Mouse (Mus musculus): ENCODE data around the gene Ttll13. TPM values are rescaled to one million over a fixed set of nuclear protein-coding genes. Genes with fewer than 3 reads are reported as not detected.

Ttll13 gene
- polyA plus RNA-seq, 1 experiment, result 0.08 TPM

GRCm38 (mm10) chr7:80205705-80206589, 40.2 kb upstream of the Ttll13 start:
- TF ChIP-seq CTCF (IDR thresholded peaks at IDR 0.05; ENCODE audit: extremely low read depth, insufficient read length, insufficient replicate concordance, low read depth, low read length) (0 out of 2 replicates have a peak, but pooled peaks have one; percentile 7), POLR2A (IDR thresholded peaks at IDR 0.05; ENCODE audit: low read depth, low read length) (no peak)
- WGBS, result 68% methylated on average over 12 of the region's 12 CpGs
- H3K4me3 ChIP-seq (ENCODE audit: low read depth, low read length), result no peak overlapping the region
- H3K36me3 ChIP-seq (ENCODE audit: control insufficient read depth, insufficient read depth, low read length), result peaks cover 22% of the 10 kb centered on the region
- H3K27me3 ChIP-seq (ENCODE audit: control insufficient read depth, insufficient read depth, low read length), result no peaks in the 10 kb centered on the region
- peaks cover 73% of the 10 kb centered on the region for H3K4me1 ChIP-seq (ENCODE audit: control insufficient read depth, insufficient read depth, insufficient read length, low read length)
- H3K27ac ChIP-seq (ENCODE audit: insufficient read depth, low read depth, low read length), result peak overlapping the region; percentile 77

- Histone ChIP-seq H3K27me3 (ENCODE audit: control insufficient read depth, insufficient read depth, low read length) (no peaks in the 10 kb centered on the region), H3K36me3 (ENCODE audit: control insufficient read depth, insufficient read depth, low read length) (peaks cover 9% of the 10 kb centered on the region), H3K27ac (ENCODE audit: insufficient read depth, low read depth, low read length) (peak overlapping the region; percentile 77), H3K4me3 (ENCODE audit: low read depth, low read length) (peak overlapping the region; percentile 7; the same call in 1 of the 2 replicates), H3K4me1 (ENCODE audit: control insufficient read depth, insufficient read depth, insufficient read length, low read length) (peaks cover 65% of the 10 kb centered on the region)
- WGBS, result 30% methylated on average over 3 of the region's 3 CpGs
- no peak for TF ChIP-seq CTCF (IDR thresholded peaks at IDR 0.05; ENCODE audit: extremely low read depth, insufficient read length, insufficient replicate concordance, low read depth, low read length)
- no peak; the same call in 1 of the 2 replicates for TF ChIP-seq POLR2A (IDR thresholded peaks at IDR 0.05; ENCODE audit: low read depth, low read length)
Measured at GRCm38 (mm10) chr7:80207314-80207731, 38.9 kb upstream of the Ttll13 start.

- H3K27me3 ChIP-seq (ENCODE audit: control insufficient read depth, insufficient read depth, low read length), result no peaks in the 10 kb centered on the region
- peak overlapping the region; percentile 77 for H3K27ac ChIP-seq (ENCODE audit: insufficient read depth, low read depth, low read length)
- 18% methylated on average over 18 of the region's 18 CpGs for WGBS
- TF ChIP-seq POLR2A (IDR thresholded peaks at IDR 0.05; ENCODE audit: low read depth, low read length) (no peak), CTCF (IDR thresholded peaks at IDR 0.05; ENCODE audit: extremely low read depth, insufficient read length, insufficient replicate concordance, low read depth, low read length) (no peak)
- peaks cover 60% of the 10 kb centered on the region for H3K4me1 ChIP-seq (ENCODE audit: control insufficient read depth, insufficient read depth, insufficient read length, low read length)
- peak overlapping the region; percentile 7; the same call in 1 of the 2 replicates for H3K4me3 ChIP-seq (ENCODE audit: low read depth, low read length)
- H3K36me3 ChIP-seq (ENCODE audit: control insufficient read depth, insufficient read depth, low read length), result peaks cover 11% of the 10 kb centered on the region
Measured at GRCm38 (mm10) chr7:80208026-80208642, 38.0 kb upstream of the Ttll13 start.

GRCm38 (mm10) chr7:80208738-80209430, 37.3 kb upstream of the Ttll13 start:
- 18% methylated on average over 10 of the region's 10 CpGs for WGBS
- peak overlapping the region; percentile 77 for H3K27ac ChIP-seq (ENCODE audit: insufficient read depth, low read depth, low read length)
- TF ChIP-seq CTCF (IDR thresholded peaks at IDR 0.05; ENCODE audit: extremely low read depth, insufficient read length, insufficient replicate concordance, low read depth, low read length) (no peak), POLR2A (IDR thresholded peaks at IDR 0.05; ENCODE audit: low read depth, low read length) (no peak)
- H3K36me3 ChIP-seq (ENCODE audit: control insufficient read depth, insufficient read depth, low read length), result peaks cover 15% of the 10 kb centered on the region
- H3K4me1 ChIP-seq (ENCODE audit: control insufficient read depth, insufficient read depth, insufficient read length, low read length), result peaks cover 55% of the 10 kb centered on the region
- peak overlapping the region; percentile 38 for H3K4me3 ChIP-seq (ENCODE audit: low read depth, low read length)
- no peaks in the 10 kb centered on the region for H3K27me3 ChIP-seq (ENCODE audit: control insufficient read depth, insufficient read depth, low read length)

GRCm38 (mm10) chr7:80209669-80210068, 36.5 kb upstream of the Ttll13 start:
- Histone ChIP-seq H3K27ac (ENCODE audit: insufficient read depth, low read depth, low read length) (peak overlapping the region; percentile 77), H3K36me3 (ENCODE audit: control insufficient read depth, insufficient read depth, low read length) (peaks cover 21% of the 10 kb centered on the region), H3K4me1 (ENCODE audit: control insufficient read depth, insufficient read depth, insufficient read length, low read length) (peaks cover 51% of the 10 kb centered on the region), H3K4me3 (ENCODE audit: low read depth, low read length) (no peak overlapping the region), H3K27me3 (ENCODE audit: control insufficient read depth, insufficient read depth, low read length) (no peaks in the 10 kb centered on the region)
- no peak for TF ChIP-seq POLR2A (IDR thresholded peaks at IDR 0.05; ENCODE audit: low read depth, low read length)
- no peak for TF ChIP-seq CTCF (IDR thresholded peaks at IDR 0.05; ENCODE audit: extremely low read depth, insufficient read length, insufficient replicate concordance, low read depth, low read length)
- 67% methylated on average over 6 of the region's 6 CpGs for WGBS

GRCm38 (mm10) chr7:80210982-80211381, 35.2 kb upstream of the Ttll13 start:
- H3K4me1 ChIP-seq (ENCODE audit: control insufficient read depth, insufficient read depth, insufficient read length, low read length), result peaks cover 42% of the 10 kb centered on the region

More at GRCm38 (mm10) chr7:80210982-80211381, 35.2 kb upstream of the Ttll13 start:
- 94% methylated on average over 4 of the region's 4 CpGs for WGBS
- Histone ChIP-seq H3K4me3 (ENCODE audit: low read depth, low read length) (no peak overlapping the region), H3K27ac (ENCODE audit: insufficient read depth, low read depth, low read length) (no peak overlapping the region; the same call in 1 of the 2 replicates), H3K27me3 (ENCODE audit: control insufficient read depth, insufficient read depth, low read length) (no peaks in the 10 kb centered on the region), H3K36me3 (ENCODE audit: control insufficient read depth, insufficient read depth, low read length) (peaks cover 28% of the 10 kb centered on the region)
- TF ChIP-seq CTCF (IDR thresholded peaks at IDR 0.05; ENCODE audit: extremely low read depth, insufficient read length, insufficient replicate concordance, low read depth, low read length), result no peak
- TF ChIP-seq POLR2A (IDR thresholded peaks at IDR 0.05; ENCODE audit: low read depth, low read length), result no peak
